Mouse (Mus musculus): ENCODE data around the gene Cxcr2. TPM values are rescaled to one million over a fixed set of nuclear protein-coding genes. Genes with fewer than 3 reads are reported as not detected.

The Cxcr2 gene
- polyA plus RNA-seq (2012; rRNA removed), result 0.33 and 0.64 TPM in 2 replicates

DNA sequence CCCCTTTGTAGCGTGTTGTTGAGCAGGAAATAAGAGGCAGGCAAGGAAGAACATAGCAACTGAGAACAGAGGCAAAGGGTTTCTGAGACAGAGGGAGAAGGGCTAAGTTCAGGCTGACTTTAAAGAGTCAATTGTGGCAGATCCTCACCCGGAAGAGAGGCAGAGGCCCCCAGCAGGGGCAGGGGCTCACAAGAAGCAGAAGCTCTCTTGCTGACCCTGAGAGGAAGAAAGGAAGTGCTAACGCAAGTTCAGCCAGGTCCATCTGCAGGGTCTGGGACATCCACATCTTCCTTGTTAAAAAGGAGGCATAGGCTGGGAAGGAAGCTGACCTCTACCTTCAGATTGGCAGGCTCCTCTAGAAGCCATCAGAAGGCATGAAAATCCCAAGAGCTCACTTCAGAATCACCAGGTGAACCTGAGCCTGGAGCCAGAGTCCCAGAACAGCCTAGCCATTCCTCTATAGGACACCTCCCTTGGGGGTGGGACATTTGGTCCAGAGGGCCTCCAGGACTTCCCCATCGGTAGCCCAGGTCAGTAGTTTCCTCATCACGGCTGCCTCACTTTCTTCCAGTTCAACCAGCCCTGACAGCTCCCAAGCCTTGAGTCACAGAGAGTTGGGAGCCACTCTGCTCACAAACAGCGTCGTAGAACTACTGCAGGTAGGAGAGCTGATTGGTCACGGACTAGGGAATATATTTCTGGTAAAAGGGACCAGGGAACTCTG lies at the start of gene Cxcr2:
Cxcr2 (plus strand) TSS at position 529 of the 724 bp plus-strand sequence.
- no peak for DNase-seq (ENCODE audit: low read depth, low spot score)
- WGBS, result 60% methylated on average over 8 of the region's 8 CpGs

DNA sequence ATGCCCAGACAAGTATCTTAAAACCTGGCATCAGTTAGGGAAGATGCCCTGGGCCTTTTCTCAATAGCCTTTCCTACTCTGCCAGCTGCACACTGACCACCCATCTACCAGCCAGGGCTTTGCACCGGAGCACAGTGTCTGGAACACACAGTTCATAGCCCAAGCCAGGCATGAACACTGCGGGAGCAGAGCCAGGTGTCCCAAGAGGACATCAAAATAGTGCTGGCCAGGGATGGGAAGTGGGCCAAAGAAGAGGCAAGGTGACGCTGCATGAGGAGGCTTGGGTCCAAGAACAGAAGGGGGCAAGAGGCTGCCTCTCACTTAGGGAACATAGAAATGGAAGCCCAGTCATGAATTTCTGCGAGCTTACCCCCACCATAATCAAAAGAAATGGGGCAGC lies 48.1 kb upstream of the Cxcr2 start:
- no peak for DNase-seq (ENCODE audit: low read depth, low spot score)
- 71% methylated on average over 4 of the region's 4 CpGs for WGBS

DNA sequence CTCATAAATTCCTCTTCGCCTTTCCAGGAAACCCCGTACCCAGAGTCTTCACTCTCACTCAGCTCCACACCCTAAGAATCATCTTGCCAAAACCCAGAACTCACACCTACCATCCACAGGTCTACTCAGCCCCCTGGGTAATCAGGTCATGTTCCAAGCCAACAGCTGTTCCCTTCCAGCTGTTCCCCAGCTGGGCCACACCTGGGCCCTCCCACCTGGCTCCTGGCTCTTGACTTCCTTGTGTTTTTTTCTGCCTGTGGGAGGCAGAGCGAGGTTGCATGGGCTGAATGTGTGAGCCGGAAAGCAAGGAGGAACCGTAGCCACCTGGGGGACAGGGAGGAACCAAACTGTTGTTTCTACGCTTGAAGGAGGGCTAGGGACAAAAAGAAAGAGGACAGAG lies 47.6 kb upstream of the Cxcr2 start:
- DNase-seq (ENCODE audit: low read depth, low spot score), result no peak
- 58% methylated on average over 6 of the region's 6 CpGs for WGBS

DNA sequence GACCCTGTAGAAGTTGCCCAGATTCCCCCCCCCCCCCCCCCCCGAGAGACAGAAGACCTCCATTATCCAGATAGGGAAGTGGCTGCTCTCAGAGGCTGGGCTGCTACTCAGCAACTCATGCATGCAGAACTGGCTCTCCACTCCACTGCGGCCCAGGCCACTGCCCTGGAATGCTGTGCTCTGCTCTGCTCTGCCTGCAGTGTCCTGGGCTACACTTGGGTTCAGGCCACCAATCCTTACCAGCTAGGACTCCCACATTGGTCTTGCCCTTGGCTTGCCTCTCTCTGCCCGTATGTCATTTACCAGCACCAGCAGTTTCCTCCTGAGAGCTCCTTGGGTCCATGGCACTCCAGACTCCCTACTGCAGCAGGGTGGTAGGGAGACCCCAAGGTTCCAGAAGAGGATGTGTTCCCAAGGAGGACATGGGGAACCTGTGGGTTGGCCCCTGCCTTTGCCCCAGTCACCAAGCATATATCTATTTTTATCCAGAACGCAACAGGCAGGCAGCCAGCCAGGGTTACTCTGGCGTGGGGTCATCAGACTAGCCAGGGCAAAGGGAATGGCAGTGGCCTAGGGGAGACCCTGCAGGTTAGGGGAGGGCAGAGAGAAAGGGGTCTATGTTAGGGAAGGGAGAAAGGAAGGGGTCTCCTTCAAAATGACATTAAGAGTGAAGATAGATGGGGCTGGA lies 45.7 kb upstream of the Cxcr2 start:
- no peak for DNase-seq (ENCODE audit: low read depth, low spot score)
- WGBS, result 77% methylated on average over 5 of the region's 5 CpGs

- 45% methylated on average over 2 of the region's 2 CpGs for WGBS
- no peak for DNase-seq (ENCODE audit: low read depth, low spot score)
Observed at GRCm38 (mm10) chr1:74109670-74110069, 44.1 kb upstream of the Cxcr2 start.

DNA sequence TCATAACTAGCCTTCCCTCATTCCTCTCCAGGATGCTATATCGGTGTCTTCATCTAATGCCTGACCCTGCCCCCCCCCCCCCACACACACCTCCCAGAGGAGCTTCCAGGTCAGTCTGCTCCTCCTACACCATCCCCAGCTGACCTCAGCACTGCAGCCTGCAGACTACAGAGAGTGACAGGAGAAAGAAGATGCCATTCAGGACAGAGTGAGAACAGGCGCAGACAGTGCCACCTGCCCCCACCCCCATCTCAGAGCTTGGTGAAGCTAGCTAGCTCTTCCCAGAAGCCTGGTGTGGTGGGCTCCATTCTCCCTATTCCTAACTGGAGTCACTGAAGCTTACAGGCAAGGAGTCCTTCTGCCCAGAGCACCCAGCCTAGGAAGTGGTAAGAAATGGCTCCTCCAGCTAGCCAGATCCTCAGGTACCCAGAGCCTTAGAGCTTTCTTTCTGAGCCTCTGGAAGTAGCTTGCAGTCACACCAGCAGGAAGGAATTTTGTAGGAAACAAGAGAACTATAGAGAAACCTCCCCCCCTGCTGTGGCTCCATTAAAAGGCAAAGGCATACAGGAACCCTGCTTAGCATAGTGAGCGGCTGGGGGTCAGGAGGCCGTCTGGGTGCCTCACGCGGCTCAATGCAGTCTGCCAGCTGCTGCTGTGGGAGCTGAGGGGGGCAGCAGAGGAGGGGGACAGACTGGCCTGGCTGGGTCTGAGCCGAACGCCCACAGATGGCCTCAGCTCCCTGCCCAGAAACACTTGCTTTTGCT lies 42.7 kb upstream of the Cxcr2 start:
- DNase-seq (ENCODE audit: low read depth, low spot score), result no peak
- WGBS, result 45% methylated on average over 8 of the region's 8 CpGs

DNA sequence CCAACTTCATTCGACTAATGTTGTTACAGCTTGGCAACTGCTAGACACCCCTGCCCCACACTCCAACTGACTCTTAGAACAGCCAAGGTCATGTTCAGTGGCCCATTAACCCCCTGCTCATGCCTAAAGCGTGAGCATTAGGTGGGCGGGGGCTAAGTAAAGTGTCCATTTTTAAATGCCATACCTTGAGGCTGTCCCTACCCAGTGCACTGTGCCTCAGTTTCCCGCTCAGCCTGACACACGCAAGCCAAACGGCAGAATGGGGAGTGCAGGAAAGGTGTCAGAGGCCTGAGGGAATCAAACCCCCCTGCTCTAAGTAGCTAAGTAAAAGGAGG lies 42.1 kb upstream of the Cxcr2 start:
- DNase-seq (ENCODE audit: low read depth, low spot score), result no peak
- WGBS, result 63% methylated on average over 6 of the region's 6 CpGs

- WGBS, result 36% methylated on average over 3 of the region's 3 CpGs
- no peak for DNase-seq (ENCODE audit: low read depth, low spot score)
Observed at GRCm38 (mm10) chr1:74113071-74113470, 40.7 kb upstream of the Cxcr2 start.

DNA sequence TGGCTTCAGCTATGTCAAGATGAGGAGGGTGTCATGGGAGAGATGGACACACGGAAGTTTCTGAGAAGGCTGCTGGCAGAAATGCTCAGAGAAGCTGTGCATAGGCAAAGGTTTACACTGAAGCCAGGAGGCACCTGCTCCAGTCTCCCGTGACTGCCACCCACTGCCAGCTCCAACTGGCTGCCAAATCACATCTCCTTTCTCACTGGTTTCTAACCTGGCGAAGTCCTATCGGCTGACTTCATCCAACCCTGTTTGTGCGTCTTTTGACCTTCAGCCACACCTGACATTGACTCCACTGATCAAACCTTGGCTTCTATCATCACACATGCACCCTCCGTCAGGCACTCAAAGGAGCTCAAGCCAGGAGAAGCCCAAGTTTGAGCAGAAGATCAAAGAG lies 35.9 kb upstream of the Cxcr2 start:
- DNase-seq (ENCODE audit: low read depth, low spot score), result no peak

GRCm38 (mm10) chr1:74119115-74119514 lies 34.7 kb upstream of the Cxcr2 start:
- 82% methylated on average over 1 of the region's 1 CpGs for WGBS

More for the DNA sequence above, 35.9 kb upstream of the Cxcr2 start:
- WGBS, result 80% methylated on average over 6 of the region's 6 CpGs

DNA sequence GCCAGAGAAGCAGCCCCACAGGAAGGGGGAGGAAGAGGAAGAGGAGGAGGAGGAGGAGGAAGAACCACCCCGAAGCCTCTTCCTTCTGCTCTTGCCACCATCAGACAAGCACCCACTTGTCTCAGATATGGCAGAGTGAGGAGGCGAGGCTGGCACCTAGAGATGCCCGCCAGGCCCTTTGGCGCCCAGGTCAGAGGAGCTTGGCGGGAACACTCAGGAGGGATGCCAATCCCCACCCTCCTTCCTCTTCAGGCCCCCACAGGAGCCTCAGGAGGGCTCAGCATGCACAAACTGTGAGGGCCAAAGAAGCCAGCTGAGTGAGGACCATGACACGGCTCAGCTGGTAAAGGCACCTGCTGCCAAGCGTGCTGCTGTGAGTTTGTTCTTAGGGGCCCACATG lies 32.7 kb upstream of the Cxcr2 start:
- no peak for DNase-seq (ENCODE audit: low read depth, low spot score)
- 85% methylated on average over 7 of the region's 7 CpGs for WGBS

More at GRCm38 (mm10) chr1:74119115-74119514, 34.7 kb upstream of the Cxcr2 start:
- DNase-seq (ENCODE audit: low read depth, low spot score), result no peak

DNA sequence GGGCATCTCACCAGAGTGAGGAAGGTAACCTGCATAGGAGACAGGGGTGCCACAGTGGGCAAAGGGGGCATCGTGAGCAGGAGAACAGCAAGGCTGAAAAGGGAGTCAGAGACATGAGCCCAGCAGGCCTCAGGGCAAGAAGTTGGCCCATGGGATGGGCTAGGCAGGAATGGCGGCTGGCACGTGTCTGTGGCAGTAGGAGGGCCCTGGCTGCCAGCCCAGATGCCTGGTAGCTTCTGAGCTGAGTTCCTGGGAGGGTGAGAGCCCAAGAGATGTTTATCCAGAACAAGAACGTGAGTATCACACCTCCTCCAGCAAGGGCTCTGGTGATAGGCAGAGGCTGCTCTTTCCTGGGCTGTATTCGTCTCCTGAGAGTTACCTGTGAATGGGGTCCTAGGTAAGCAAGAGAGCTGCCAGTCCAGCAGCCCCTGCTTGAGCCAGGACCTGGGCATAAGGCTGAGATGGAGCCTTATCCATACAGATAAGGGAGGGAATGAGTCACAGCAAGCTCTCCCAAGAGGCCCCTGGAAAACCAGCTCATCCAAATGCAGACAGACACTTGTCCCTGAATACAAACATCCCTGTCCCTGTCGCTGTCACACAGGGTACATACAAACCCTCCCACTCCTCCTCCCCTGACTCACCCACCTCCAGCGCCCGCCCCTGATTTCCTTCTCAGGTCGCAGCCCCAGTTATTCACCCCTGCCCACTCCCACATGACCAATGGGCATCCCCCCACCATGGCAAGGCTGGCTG lies 31.8 kb upstream of the Cxcr2 start:
- DNase-seq (ENCODE audit: low read depth, low spot score), result no peak
- whole genome bisulfite sequencing, result 40% methylated on average over 9 of the region's 9 CpGs

GRCm38 (mm10) chr1:74123215-74123614 lies 30.6 kb upstream of the Cxcr2 start:
- no peak for DNase-seq (ENCODE audit: low read depth, low spot score)
- 73% methylated on average over 8 of the region's 8 CpGs for WGBS

GRCm38 (mm10) chr1:74124021-74124981 lies 29.5 kb upstream of the Cxcr2 start, which contains the start of gene Tns1:
Gene Tns1 (minus strand): TSS chr1:74124449.
- 2% methylated on average over 83 of the region's 84 CpGs for WGBS
- no peak for DNase-seq (ENCODE audit: low read depth, low spot score)

DNA sequence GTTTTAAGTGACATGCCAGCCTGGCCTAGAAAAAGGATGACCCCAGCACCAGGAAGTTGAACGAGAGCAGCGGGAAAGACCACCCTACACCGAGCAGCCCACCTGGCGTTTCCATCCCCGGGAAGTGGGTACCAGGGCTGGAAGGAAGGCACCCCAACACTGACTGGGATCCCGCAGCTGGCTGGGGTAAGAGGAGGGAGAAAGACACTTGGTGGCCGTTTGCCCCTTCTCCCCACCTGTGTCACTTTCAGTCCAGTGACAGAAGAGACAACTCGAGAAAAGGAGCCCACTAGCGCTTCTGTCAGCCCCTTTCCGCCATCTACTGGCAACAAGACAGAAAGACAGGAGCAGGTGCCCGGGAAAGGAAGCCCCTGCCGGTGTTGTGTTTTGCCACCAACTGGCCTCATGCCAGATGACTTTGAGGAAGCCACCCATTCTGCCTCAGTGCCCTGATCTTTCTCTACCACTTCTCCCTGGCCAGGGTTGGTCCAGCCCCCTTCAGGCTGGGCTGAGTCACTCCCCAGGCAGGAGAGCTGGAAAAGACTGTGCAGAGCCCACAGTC lies 28.7 kb upstream of the Cxcr2 start, which contains the start of gene Rufy4:
Rufy4 (plus strand) TSS at position 551 of the 562 bp plus-strand sequence.
- peak; percentile 19 for DNase-seq (ENCODE audit: low read depth, low spot score)
- WGBS, result 1% methylated on average over 12 of the region's 12 CpGs

DNA sequence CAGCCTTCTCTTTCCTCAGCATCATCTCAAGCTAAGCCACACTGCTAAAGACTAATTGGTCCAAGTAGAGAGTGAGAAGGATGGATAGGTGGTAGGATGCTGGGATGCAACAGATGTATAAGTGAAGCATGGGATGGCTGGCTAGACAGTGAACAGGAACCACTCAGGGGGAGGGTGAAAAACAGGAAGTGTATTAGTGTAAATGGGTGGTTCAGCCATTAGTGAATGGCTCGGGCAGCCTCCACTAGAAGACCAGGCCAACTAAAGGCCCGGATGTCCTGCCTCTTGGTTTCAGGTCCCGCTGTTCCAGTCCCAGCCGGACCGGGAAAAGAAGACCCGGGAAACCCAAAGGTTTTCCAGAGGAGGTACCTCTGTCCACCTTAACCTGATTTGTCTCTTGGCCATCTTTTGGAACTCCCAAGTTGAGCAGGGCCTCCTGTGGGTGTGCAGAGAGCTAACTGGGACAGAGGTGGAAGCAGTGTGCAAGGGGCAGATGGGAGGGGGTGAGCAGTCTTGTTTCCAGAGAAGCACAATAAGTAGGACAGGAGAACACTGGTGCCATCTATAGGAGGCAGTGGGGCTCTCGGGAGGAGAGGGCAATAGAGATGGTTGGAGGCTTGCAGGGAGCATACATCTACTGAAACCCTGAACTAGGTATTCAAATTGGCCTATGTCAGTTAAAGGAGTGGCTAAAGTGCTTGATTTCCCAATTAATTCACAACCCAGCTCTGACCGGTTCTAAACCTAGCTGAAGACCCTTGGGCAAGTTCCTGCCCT lies 22.7 kb upstream of the Cxcr2 start:
- 87% methylated on average over 8 of the region's 8 CpGs for WGBS
- DNase-seq (ENCODE audit: low read depth, low spot score), result no peak

DNA sequence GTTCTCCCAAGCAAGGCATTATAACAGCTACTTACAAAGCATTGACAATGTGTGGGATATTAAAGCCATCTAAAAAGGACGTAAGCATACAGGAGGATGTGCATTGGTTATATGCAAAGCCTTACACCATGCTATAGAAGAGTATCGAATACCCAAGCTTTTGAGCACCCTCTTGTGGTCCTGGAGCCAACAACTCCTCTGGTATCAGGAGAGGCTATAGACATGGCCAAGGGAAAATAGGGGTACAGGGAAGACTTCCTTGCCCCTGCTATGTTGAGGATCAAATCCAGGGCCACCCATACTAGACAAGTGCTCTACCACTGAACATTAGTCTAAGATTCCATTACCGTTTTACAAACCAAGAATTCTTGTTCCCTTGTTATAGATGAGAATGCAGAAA lies 21.8 kb upstream of the Cxcr2 start:
- no peak for DNase-seq (ENCODE audit: low read depth, low spot score)
- 62% methylated on average over 3 of the region's 3 CpGs for WGBS

DNA sequence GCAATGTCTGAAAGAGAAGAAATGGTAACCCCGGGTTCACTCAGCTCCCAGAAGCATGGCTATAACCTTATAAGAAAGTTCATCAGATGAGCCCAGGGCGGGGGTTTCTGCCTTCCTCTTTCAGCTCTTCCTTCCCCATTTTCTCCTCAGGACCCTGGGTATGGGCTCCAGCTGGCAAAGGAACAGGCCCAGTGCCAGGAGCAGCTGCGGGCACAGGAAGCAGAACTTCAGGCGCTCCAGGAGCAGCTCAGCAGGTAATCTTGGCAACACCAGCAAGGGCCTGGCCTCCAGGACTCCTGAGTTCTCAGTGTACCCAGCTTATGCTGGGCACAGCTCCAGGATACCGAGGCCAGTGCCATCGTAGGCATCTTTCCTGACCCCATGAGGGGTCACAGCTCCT lies 19.8 kb upstream of the Cxcr2 start:
- 57% methylated on average over 6 of the region's 6 CpGs for WGBS
- DNase-seq (ENCODE audit: low read depth, low spot score), result no peak
